Mouse (Mus musculus) activated CD4-positive, CD25-positive, alpha-beta regulatory T cell, adult 4 months (primary cell): ENCODE measurements around the gene 1700056E22Rik. TPM values are rescaled to one million over a fixed set of nuclear protein-coding genes. Genes with fewer than 3 reads are reported as not detected.

Experiments used
- ATAC-seq: one replicate; pipeline ENCODE4 v1.8.0; 2017
- polyA plus RNA-seq, 2 experiments: library from polyadenylated mRNA; unstranded; fragments of 100-300 nt; shearing (Covaris generic); gene quantifications; one replicate each; pipeline ENCODE4 v1.2.1; 2017

Gene 1700056E22Rik
- polyA plus RNA-seq, 2 experiments from 2014 or later = 0.90 to 2.0 TPM

DNA sequence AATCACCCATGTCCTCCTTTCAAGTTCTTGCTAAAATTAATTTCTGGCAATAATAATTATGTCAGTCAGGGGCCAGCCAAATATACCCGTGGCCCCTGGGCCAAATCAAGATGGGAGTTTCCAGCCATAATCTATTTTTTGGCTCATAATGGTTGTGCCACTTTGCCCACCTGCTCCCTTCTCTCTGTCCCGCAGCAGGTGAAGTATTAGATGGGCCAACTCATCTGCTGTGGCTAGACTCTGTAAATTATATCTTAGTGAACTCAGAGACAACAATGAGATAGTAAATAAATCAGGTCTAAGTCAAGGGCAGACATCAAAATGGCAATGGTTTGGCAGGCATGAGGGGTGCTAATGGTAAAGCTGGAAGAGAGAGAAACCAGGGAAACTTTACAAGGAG is 16.5 kb downstream of the 1700056E22Rik start:
- ATAC-seq = no peak

DNA sequence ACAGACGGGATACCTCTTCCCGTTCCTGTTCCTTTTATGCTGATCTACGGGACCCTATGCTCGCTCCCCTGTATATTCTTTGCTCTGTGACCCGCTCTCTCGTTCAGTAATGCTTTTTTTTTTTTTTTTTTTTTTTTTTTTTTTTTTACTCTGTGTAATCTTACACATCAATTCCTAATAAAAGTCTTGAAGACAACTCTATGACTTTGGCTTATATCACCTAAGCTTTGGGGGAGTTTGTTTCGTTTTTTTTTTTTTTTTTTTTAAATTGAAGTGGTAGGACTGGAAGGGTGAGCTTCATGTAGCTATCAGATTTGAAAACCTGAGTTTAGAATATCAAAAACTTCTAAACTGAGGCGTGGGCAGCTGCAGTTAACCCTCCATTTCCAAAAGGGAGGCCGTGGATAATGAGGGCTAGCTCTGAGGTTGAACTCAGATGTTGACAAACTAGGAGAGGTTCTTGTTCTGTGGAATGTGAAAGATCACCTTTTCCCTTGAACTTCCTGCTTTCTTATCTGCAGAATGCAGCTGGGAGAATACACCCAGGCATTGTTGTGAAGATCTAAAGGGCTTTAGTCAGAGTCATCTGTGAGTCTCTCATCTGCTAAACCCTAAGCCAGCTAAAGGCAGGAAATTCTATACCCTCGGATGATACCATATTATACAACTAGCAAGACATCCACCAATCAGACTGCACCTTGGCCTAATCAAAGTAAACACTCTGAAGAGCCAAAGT is 17.9 kb downstream of the 1700056E22Rik start:
- ATAC-seq = no peak

DNA sequence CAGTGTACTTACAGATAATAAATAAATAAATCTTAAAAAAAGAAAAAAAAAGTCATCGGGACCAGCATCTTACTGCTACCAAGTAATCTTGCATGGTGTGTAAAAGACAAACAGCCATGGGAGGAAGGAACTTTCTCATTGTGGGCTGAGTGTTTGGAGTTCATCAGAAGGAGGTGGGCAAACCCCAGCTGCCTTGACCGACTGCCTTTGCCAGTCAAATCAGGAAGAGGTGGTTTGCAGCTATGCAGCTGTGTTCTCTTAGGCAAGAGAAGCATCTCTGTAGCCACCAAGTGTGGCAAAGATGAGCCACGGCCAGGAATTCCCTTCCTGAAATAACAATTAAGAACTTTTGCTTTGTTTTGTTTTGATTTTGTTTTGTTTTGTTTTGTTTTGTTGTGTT is 20.0 kb downstream of the 1700056E22Rik start:
- ATAC-seq = no peak

DNA sequence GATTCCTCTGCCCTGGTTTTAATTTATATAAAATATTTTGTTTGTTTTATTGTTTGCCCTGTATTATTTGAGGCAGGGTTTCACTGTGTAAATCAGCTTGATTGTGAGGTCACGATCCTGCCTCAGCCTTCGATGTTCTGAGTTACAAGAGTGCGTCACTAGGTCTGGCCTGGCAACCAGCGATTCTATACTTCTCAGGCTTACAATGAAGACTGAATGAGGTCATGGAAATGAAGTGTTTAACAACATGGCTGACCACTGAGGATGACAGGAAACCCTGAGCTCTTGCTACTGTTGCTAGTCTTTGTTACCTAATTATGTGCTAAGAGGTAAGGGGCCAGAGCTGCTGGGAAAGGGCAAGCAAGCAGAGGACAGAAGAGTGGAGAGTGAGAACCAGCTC is 21.0 kb downstream of the 1700056E22Rik start, which contains the start of gene Dusp10:
Gene Dusp10 (plus strand): TSS at position 197 of the 400 bp plus-strand sequence.
- peak; percentile 59 for ATAC-seq

DNA sequence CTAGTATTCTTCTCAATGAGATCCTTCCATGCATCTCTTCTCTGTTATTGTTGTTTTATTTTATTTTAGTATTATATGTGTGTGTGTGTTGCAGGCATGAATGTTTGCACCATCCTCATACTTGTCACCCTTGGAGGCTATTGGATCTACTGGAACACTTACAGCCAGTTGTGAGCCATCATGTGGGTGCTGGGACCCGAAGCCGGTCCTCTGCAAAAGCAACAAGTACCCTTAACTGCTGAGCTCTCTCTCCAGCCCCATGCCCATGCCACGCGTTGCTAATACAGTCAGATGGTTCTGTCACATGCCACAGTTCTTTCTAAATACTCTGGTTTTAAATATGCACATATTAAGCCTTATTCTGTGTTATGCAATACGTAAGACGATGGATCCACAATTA is 22.8 kb downstream of the 1700056E22Rik start:
- ATAC-seq = no peak

DNA sequence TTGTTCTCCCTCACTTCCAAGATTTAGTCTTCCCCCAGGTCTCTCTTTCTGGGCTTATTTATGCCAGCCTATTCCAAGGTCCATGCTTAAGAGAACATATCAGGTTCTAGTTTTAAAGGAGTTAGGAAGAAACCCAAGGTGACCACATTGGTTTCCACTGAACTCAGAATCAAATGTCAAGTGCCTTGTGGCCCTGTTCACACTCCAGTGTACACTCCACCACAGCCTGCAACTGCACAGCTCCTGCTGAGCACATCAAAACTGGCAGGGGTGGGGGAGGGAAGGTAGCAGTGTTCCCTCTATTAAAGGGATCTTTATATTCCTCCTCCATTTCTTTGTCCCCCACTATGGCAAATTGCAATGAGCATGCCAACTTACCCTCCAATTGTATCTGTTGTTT is 28.0 kb downstream of the 1700056E22Rik start:
- ATAC-seq = peak; percentile 8

DNA sequence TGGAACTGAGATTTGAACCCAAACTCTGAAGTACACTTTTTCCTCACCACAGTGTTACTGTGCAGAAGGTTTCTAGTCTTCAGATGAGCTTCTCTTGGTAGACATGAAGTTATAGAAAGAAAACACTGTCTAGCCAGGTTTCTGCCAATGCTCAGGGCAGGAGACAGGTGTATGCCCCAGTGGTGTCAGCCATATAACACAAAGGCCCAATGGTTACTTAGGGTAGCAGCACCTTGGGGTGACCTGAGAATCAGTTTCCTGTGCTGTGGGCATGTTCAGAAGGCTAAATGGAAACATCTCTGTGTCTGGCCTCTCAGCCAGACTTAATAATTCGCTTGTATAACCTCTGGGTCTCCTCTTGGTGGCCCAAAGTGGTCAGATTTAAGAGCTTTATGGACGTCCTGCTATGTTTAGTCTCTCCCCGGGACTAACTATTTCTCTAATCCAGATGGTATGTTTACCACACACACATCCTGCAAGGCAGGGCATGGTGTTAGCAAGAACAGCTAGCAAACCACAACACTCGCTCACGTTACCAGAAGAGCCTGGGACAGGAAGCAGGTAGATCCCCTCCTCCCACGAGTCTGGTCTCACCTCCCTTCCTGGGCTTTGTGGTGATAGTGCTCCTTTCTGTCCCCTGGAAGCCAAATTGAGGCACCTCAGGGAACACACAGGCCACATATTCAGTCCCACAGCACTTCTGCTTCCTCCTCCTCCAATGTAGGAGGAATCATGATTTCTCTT is 28.6 kb downstream of the 1700056E22Rik start:
- peak; percentile 99 for ATAC-seq

DNA sequence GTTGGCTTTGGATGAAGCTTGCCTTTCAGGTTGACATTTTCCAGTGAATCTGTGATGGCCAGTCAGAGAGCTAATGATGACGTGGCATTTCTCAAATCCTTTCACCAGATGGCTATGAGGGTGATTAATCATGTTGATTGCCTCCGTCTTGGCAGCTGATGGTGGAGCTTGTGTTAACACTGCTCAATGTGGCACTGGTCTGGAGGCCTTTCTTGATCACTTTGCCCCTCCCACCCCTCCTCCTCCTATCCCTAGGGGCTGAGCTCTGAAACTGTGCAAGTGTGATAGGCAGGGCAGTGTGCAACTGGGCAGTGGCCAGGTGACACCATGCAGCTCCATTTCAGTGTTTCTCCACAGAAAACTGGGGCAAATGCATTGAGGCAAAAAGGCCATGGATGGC is 29.8 kb downstream of the 1700056E22Rik start:
- ATAC-seq = no peak

DNA sequence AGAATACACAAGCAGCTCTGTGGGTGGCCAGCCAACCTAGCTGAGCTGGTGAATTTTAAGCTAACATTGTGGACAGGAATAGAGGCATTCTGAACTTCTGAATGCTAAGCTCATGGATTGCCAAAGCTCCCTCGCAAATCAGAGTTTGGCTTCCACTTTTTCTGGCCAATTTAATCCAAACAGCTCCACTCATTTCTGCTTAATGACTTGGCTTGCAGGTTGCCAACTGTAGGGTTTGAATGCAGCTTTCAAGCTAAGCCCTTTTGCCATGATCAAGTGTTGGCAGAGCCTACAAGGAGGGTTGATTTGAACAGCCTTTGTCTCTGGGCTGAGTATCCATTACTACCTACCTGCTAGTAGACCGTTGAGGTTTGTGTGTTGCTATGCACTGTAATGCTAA is 31.6 kb downstream of the 1700056E22Rik start:
- ATAC-seq = no peak

DNA sequence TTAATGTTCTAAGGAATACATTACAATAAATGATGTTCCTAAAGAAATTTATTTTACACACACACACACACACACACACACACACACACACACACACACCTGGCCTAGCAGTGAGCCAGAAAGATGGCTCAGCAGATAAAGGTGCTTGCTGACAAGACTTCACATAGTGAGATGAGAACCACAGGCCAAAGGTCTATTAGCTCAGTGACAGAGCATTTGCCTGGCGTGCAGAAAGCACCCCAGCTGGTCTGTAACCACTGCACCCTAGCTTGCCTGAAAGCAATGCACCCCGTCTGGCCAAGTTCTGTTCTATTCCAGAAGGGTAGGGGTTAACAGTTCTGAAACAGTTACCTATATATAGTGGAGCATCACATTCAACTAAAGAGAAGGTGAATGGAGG is 36.9 kb downstream of the 1700056E22Rik start:
- no peak for ATAC-seq

DNA sequence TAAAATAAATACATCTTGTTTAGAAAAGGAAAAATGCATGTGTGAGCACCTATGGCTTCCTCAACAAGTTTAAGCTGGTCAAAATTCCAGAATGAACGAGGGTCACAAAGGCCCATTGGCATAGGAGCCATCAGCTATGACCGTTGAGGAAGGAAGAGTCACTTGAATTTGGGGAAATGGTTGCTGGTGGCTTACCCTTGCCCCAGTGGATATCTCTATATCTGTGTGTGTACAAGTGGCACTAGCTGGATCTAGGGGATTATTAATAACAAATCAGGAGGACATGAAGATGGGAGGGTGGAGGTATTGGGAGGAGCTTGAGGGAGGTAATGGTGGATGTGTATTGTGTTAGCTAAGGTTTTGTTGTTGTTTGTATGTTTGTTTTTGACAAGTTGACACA is 42.2 kb downstream of the 1700056E22Rik start:
- ATAC-seq = no peak

DNA sequence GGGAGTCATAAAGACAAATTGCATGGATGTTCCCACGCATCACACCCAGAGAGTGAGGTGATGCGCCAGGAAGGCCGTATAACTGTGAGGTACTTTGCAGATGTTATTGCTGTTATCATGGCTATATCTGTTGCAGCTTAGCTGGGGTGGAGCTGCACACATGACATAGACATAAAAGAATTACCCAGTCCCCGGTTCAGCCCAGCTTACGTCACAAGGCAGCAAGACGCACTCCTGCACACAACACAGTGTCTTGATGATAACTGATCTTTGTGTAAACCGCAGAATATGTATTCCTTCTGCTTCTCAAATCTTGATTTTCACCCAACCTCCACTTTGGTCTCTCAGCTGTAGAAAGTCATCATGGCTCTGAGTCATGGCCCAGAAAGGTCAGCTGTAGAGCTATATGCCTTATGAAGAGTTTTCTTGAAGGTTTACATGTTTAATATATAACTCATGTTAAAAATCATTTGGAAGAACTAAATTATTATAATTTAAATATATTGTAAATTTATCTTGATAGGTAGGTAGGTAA is 46.3 kb downstream of the 1700056E22Rik start:
- peak; percentile 98 for ATAC-seq

Other genes with a start within 250 kb of the 1700056E22Rik start
- gene Dusp10, start 21.0 kb downstream of the 1700056E22Rik start, polyA plus RNA-seq = 10 to 100 TPM; 17.2 to 18.2 TPM